Mouse (Mus musculus): Measurements from ENCODE around the gene Fam162b. TPM values are rescaled to one million over a fixed set of nuclear protein-coding genes. Genes with fewer than 3 reads are reported as not detected.

Gene Fam162b
- total RNA-seq (2021): not detected
- long read RNA-seq, experiment 1: 0 reads
- long read RNA-seq, experiment 2: 0 reads

GRCm38 (mm10) chr10:51590139-51590574 is at the start of gene Fam162b:
Fam162b (minus strand) TSS chr10:51590517.
- no peak for DNase-seq
- intact Hi-C loops (cut with DNase I): no loop called here

GRCm38 (mm10) chr10:51631411-51632136 is 41.3 kb upstream of the Fam162b start, which contains the start of gene Gprc6a:
Gprc6a (minus strand) TSS chr10:51631461.
- intact Hi-C loops (cut with DNase I): no loop called here
- no peak for DNase-seq

- intact Hi-C loops (cut with DNase I): no loop called here
- DNase-seq: no peak
These were observed 30.9 kb upstream of the Fam162b start for GRCm38 (mm10) chr10:51621193-51621592.

- intact Hi-C loops (cut with DNase I): no loop called here
- no peak for DNase-seq
These were observed 29.8 kb upstream of the Fam162b start for GRCm38 (mm10) chr10:51620126-51620525.

- intact Hi-C loops (cut with DNase I): no loop called here
- DNase-seq: no peak
These were observed 28.2 kb upstream of the Fam162b start for GRCm38 (mm10) chr10:51618538-51618937.

DNA sequence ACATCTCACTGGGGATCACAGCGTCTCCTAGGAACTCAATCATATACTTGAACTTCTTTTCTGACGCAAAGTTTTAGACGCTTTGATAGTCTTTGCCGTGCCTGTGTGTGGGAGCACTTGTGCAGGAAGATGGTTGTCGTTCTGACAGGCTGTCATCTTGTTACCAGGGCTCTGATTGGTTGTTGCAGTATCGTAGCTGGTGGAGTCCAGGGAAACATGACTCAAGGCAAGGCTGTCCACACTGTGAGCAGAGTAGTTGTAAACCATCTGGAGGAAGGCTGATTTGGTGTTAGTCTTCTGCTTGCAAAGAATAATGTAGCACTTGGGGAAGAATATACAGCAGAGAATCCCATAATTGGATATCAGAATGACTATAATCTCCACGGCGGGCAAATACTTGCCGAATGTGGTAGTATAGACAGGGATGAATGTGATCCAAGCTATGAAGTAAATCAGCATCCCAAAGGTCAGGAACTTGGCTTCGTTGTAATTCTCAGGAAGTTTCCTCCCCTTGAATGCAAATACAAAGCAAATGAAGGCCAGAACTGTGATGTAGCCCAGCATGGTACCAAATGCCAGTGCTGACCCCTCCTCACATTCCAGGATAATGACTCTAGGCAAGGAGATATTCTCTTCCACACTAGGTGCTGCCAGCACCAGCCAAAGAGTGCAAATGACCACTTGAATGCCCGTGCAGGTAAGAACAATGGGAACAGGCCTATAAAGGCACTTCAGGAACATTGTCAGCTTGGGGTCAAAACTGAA is 24.7 kb upstream of the Fam162b start:
- no peak for DNase-seq
- intact Hi-C loops (cut with DNase I): no loop called here

DNA sequence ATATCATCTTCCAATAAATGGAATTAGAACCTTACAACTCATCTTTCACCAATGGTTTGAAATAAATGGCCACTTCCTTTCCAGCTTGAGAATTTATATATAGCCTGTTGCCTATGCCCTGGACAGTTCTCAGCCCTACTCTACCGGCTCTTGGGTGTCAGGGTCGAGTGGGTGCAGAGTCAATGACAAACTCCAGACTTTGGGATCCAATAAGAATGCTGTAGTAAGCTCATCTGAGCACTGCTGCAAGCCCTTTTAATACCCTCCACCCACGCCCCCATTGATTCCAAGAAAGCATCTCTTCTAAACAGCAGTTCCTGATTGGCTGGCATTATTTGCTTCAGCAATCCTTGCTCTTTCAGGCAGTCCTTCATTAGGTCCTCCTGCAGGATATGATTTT is 23.1 kb upstream of the Fam162b start:
- no peak for DNase-seq
- intact Hi-C loops (cut with DNase I): no loop called here

DNA sequence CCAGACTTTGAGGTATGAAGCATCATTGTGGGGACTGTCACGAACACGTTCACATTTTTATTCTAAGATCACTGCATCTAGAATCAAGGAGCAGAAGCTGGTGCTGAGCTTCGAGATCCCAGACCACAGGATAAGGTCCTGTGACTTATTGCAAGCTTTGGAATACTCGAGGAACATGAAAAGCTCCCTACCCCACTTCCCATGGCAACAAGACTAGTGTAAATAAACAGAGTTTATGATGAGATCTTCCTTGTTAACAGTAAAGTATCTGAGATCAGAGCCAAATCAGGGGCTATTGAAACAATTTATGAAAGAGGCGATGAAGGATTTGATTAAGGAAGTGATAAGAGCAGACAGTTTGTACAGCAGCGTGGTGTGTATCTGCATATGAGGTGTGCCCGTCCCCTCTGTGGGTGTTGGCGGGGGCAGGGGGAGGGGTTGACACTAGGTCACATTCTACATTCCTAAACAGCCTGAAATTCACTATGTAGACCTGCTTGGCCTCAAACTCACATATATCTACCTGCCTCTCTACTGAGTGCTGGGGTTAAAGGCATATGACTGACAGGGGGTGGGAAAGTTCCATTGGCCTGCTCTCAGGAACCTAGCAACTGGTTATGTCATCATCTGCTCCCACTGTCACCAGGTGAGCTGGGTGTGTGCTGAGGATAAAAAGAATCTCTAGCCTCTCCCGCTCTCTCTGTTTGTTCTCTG is 21.8 kb upstream of the Fam162b start:
- intact Hi-C loops (cut with DNase I): no loop called here
- no peak for DNase-seq

- intact Hi-C loops (cut with DNase I): no loop called here
- no peak for DNase-seq
These were observed 19.6 kb upstream of the Fam162b start for GRCm38 (mm10) chr10:51609741-51610425.

GRCm38 (mm10) chr10:51596928-51597635 is 6.8 kb upstream of the Fam162b start:
- intact Hi-C loops (cut with DNase I): no loop called here
- DNase-seq: no peak

- intact Hi-C loops (cut with DNase I): no loop called here
- DNase-seq: no peak
These were observed 4.9 kb upstream of the Fam162b start for GRCm38 (mm10) chr10:51595001-51595931.

DNA sequence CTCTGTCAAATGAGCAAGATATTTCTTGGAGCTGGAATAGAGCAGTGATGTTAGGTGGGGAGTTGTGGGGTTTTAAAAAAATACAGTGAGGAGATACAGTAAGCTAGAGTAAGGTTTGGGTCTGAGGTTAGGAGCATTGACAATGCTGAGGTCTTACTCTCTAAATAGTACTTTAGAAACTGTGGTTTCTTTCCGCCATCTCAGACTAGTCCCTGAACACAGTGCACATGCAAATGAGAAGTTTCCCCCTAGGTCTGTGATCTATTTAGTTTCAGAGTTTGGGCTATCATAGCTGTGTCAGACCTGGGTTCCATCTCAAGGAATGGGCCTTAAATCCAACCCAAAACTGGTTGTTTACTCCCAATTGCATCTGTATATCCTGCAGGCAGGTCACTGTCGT is 1.3 kb upstream of the Fam162b start:
- no peak for DNase-seq
- intact Hi-C loops (cut with DNase I): no loop called here

- intact Hi-C loops (cut with DNase I): no loop called here
- DNase-seq: no peak
These were observed 5.4 kb downstream of the Fam162b start for GRCm38 (mm10) chr10:51584919-51585318.

DNA sequence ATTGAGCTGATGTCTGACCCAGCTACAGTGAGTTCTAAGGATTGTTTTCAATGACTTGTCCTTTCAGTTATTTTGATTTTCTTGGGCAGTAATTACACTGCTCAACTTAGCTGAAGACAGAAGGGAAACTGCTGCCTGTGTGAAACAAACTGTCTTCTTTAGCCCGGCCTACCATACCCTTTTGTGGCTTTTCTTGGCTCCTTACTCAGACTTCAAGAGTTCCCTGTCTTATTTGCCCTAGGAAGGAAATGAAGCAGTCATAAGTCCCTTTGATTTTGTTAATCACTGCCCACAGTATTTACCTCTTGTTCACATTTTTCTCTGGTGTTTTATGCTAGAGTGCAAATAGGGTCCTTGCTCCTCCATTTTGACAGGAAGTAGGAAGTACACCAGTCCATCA is 5.9 kb downstream of the Fam162b start:
- DNase-seq: no peak
- intact Hi-C loops (cut with DNase I): no loop called here

DNA sequence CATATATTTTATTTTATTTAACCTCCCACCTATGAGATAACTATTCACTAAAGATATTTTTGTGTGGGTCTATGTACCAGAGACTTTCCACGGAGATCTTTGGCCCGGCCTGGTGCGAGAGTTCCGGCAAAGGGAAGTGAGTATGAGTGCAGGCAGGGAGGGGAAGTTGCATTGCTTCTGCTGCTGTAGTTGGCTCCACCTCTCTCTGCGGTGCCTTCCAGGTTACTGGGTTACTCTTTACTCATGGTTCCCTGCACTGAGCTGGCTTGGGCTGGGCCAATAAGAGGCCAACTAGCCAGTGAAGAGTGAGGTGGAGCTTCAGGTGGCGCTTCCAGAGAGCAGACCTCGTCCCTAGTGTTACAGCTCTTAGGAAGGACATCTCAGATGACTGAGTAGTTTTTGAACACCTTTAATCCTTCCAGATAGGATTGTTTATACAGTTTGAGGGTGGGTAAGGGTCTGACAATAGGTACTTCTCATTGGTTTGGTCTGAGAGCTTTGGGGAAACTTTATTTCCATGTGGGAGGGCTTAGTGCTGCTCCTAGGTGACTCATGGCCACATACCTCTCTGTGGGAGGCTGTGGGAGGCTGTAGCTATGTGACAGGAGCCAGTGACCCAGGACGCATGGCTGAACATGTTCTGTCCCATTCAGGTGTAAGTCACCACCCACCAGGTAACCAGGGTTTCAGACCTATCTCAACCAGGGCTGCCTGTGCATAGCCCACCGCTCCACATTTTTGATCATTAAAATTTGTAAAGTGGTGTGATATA is 18.9 kb downstream of the Fam162b start:
- DNase-seq: no peak
- intact Hi-C loops (cut with DNase I): no loop called here

- no peak for DNase-seq
- intact Hi-C loops (cut with DNase I): no loop called here
These were observed 34.3 kb downstream of the Fam162b start for GRCm38 (mm10) chr10:51556005-51556404.

DNA sequence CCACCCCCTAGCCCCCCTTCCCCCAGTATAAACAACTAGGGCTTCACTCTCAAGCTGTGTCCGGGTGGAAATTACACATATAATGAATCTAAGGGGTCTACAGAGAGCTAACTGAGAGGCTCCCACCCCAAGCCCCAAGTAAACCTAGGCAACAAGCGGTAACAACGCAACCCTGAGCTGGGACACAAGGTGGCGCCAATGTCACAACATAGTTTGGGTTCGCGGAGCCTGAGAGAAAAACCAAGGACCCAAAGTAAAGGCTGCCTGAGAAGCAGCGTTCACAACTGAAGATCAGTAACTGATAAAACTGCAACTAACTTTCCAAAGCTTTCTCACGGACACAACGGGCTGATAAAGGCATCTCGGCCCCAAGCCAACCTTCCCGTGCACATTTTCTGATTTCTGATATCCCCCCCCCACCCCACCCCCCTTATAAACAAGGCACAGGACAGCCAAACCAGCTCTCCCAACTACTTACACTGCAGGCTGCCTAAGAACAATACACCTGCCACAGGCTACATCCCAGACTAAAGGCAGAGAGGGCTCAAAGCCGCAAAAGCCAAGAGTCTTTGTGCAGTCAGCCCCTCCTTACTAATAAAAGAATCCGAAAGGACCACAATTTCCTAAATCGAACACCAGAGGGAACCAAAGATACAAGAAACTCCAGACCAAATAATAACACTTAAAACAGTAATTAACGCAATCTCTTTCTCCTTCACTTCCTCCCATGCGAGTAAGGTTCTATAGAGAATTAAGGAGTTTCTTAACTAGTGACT is 36.8 kb downstream of the Fam162b start:
- intact Hi-C loops (cut with DNase I): no loop called here
- peak; percentile 47 to 51 for DNase-seq
